Mouse (Mus musculus) lung, postnatal 0 days (tissue): ENCODE measurements around the gene Amot.

ENCODE experiments used
- CTCF ChIP-seq: IDR thresholded peaks from 2 replicates; pipeline ENCODE4 v1.5.1; 2016; ENCODE audit warnings: antibody characterized with exemption, mild to moderate bottlenecking
- EP300 ChIP-seq: IDR thresholded peaks from 2 replicates; pipeline ENCODE4 v1.6.1; 2016; ENCODE audit warnings: antibody characterized with exemption, mild to moderate bottlenecking, control low read depth

GRCm38 (mm10) chrX:145498691-145499090 is 6.3 kb downstream of the Amot start:
- no peak for TF ChIP-seq CTCF
- no peak for TF ChIP-seq EP300
